Mouse (Mus musculus) liver, embryonic 16.5 days (tissue): ENCODE results near the gene Tmem138. TPM values are rescaled to one million over a fixed set of nuclear protein-coding genes. Genes with fewer than 3 reads are reported as not detected.
A peak's percentile ranks its signal among the peaks of the same experiment; 100 is the strongest.

Source experiments
- ATAC-seq: fragments of 200-750 bp; cut with Nextera tagmentation; 2 replicates; pipeline ENCODE4 v1.8.0; 2017; ENCODE audit warnings: low read depth, mild to moderate bottlenecking, moderate number of reproducible peaks, moderate library complexity
- H3K27ac ChIP-seq: fragments of 300-500 bp; sonication (generic); 2 replicates; pipeline ENCODE4 v1.5.1; 2014; ENCODE audit warnings: mild to moderate bottlenecking, low read length
- H3K27me3 ChIP-seq: fragments of 300-500 bp; sonication (generic); 2 replicates; pipeline ENCODE4 v1.6.1; 2014; ENCODE audit warnings: low read depth, low read length, mixed read lengths; ENCODE audit not compliant: control insufficient read depth, insufficient read depth
- H3K36me3 ChIP-seq: fragments of 300-500 bp; sonication (generic); 2 replicates; pipeline ENCODE4 v1.6.1; 2014; ENCODE audit warnings: mild to moderate bottlenecking; ENCODE audit not compliant: control insufficient read depth, insufficient read depth
- H3K4me1 ChIP-seq: fragments of 300-500 bp; sonication (generic); 2 replicates; pipeline ENCODE4 v1.6.1; 2014; ENCODE audit warnings: low read depth, low read length, mixed read lengths; ENCODE audit not compliant: control insufficient read depth
- H3K4me2 ChIP-seq: fragments of 300-500 bp; sonication (generic); 2 replicates; pipeline ENCODE4 v1.6.1; 2014; ENCODE audit warnings: low read depth, low read length, mixed read lengths
- H3K4me3 ChIP-seq: fragments of 300-500 bp; sonication (generic); 2 replicates; pipeline ENCODE4 v1.5.1; 2014; ENCODE audit warnings: low read depth, mild to moderate bottlenecking, low read length
- H3K9ac ChIP-seq: fragments of 300-500 bp; sonication (generic); 2 replicates; pipeline ENCODE4 v1.6.1; 2014; ENCODE audit warnings: low read depth, low read length
- H3K9me3 ChIP-seq: fragments of 300-500 bp; sonication (generic); replicated peaks from 2 replicates; pipeline ENCODE4 v1.6.1; 2016; ENCODE audit warnings: low read length; ENCODE audit not compliant: control insufficient read depth
- WGBS: fragments of 180-500 bp; shearing (Covaris S2); extraction: QIAGEN DNeasy Blood & Tissue Kit; methylation state at CpG from one replicate; pipeline ENCODE4 v1.1.7; 2014; ENCODE audit not compliant: insufficient replicate concordance; 5-methylcytosine and 5-hydroxymethylcytosine counted together
- polyA plus RNA-seq: library from polyadenylated mRNA; unstranded; fragments of >200 nt; fragmentation: Nextera tagmentation; extraction: Ambion mirVana; gene quantifications from 2 replicates; pipeline ENCODE4 v1.2.1, GENCODE M21; 2015

Gene Tmem138
- polyA plus RNA-seq, 1 experiment from 2014 or later: 10.5 TPM

DNA sequence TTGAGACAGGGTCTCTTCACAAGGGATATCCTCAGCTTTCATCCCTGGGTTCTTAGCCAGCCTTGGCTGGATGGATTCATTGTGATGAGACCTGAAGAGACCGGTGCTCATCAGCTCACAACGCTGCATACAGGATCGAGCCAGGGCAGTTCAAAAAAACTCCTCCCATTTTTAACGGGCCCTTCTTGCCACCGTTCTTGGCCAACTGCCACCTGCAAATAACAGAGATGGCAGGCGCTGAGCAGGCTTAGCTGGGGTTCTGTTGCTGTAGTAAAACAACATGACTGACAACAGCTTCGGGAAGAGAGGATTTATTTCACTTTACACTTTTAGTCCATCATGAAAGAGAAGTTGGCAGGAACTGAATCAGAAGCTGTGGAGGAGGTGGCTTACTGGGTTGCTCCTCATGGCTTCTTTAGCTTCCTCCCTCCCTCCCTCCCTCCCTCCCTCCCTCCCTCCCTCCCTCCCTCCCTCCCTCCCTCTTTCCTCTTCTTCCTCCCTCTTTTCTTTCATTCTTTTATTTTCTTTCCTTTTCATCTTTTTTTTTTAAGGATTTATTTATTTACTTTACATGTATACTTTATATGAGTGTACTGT lies 6.5 kb upstream of the Tmem138 start:
- Histone ChIP-seq H3K4me3 (no peak overlapping the region), H3K4me1 (peaks cover 12% of the 10 kb centered on the region), H3K27ac (no peak overlapping the region), H3K27me3 (no peaks in the 10 kb centered on the region), H3K9ac (no peak overlapping the region), H3K36me3 (peaks cover 8% of the 10 kb centered on the region; the same call in 1 of the 2 replicates), H3K9me3 (no peaks in the 10 kb centered on the region), H3K4me2 (no peak overlapping the region)
- 61% methylated on average over 7 of the region's 7 CpGs for whole genome bisulfite sequencing
- ATAC-seq: no peak

DNA sequence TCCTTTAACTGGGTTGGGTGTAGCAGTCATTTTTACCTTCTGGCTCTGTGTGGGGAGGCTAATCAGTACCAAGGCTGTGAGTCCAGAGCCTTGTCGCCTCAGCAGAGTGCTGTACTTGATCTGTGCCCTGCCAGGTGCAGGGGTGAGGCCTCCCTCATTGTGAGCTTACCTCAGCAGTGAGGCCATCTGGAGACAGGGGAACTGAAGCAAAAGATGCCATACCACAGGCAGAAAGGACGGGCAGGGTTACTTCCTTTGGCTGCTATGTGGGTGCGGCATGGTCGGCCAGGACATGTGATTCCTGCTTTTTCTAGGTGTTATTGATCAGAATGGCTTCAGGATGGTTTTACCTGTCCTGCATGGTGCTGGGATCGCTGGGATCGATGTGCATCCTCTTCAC lies 4.8 kb upstream of the Tmem138 start:
- Histone ChIP-seq H3K27me3 (no peaks in the 10 kb centered on the region), H3K9ac (no peak overlapping the region), H3K4me2 (no peak overlapping the region), H3K4me3 (no peak overlapping the region), H3K36me3 (no peaks in the 10 kb centered on the region), H3K4me1 (peaks cover 13% of the 10 kb centered on the region), H3K27ac (no peak overlapping the region), H3K9me3 (no peaks in the 10 kb centered on the region)
- 67% methylated on average over 6 of the region's 6 CpGs for WGBS
- ATAC-seq: no peak

- H3K4me1 ChIP-seq: peaks cover 17% of the 10 kb centered on the region
- no peaks in the 10 kb centered on the region for H3K27me3 ChIP-seq
- no peaks in the 10 kb centered on the region for H3K36me3 ChIP-seq
- no peak for ATAC-seq
- 45% methylated on average over 3 of the region's 3 CpGs for WGBS
- no peak overlapping the region for H3K27ac ChIP-seq
- no peak overlapping the region for H3K4me3 ChIP-seq
- H3K9ac ChIP-seq: no peak overlapping the region
- no peak overlapping the region for H3K4me2 ChIP-seq
- no peaks in the 10 kb centered on the region for H3K9me3 ChIP-seq
Observed at GRCm38 (mm10) chr19:10580761-10581160, 3.6 kb upstream of the Tmem138 start.

GRCm38 (mm10) chr19:10580102-10580501 lies 2.9 kb upstream of the Tmem138 start:
- no peaks in the 10 kb centered on the region for H3K9me3 ChIP-seq
- H3K27ac ChIP-seq: no peak overlapping the region
- 0 out of 2 replicates have a peak, but pooled peaks cover under 1% of the 10 kb centered on the region for H3K36me3 ChIP-seq
- ATAC-seq: no peak
- H3K27me3 ChIP-seq: no peaks in the 10 kb centered on the region
- H3K9ac ChIP-seq: no peak overlapping the region
- 54% methylated on average over 3 of the region's 3 CpGs for WGBS
- no peak overlapping the region for H3K4me2 ChIP-seq
- peaks cover 17% of the 10 kb centered on the region for H3K4me1 ChIP-seq
- no peak overlapping the region for H3K4me3 ChIP-seq

- no peaks in the 10 kb centered on the region for H3K27me3 ChIP-seq
- H3K4me1 ChIP-seq: no peaks in the 10 kb centered on the region
- no peak overlapping the region for H3K9ac ChIP-seq
- peaks cover 3% of the 10 kb centered on the region; the same call in 1 of the 2 replicates for H3K36me3 ChIP-seq
- H3K27ac ChIP-seq: no peak overlapping the region
- WGBS: 86% methylated on average over 6 of the region's 6 CpGs
- H3K4me3 ChIP-seq: no peak overlapping the region
- H3K4me2 ChIP-seq: no peak overlapping the region
- ATAC-seq: no peak
- H3K9me3 ChIP-seq: no peaks in the 10 kb centered on the region
Observed at GRCm38 (mm10) chr19:10569627-10570026, 7.5 kb downstream of the Tmem138 start.

DNA sequence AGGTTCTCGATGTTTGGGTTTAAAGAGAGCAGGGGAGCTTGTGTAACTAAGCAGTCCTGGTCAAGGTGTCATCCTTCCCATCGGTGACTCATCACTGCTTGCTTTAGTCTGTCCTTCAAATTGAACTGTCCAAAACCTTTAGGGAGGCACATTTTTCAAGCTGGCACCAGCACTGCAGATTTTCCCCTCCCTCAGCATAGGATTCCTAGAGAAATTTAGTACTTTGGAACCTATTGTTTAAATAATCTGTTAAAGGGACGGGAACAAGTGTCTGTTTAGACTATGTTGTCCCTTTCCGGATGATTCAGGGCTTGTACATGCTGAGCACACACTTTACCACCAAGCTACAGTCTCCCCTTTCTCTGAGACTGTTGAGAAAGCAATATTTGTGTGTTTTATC lies 11.9 kb downstream of the Tmem138 start:
- no peak overlapping the region for H3K4me2 ChIP-seq
- no peaks in the 10 kb centered on the region for H3K27me3 ChIP-seq
- no peak for ATAC-seq
- H3K4me1 ChIP-seq: no peaks in the 10 kb centered on the region
- no peak overlapping the region for H3K9ac ChIP-seq
- H3K36me3 ChIP-seq: no peaks in the 10 kb centered on the region
- H3K27ac ChIP-seq: peak overlapping the region; percentile 23; the same call in 1 of the 2 replicates
- 52% methylated on average over 4 of the region's 4 CpGs for WGBS
- no peaks in the 10 kb centered on the region for H3K9me3 ChIP-seq
- H3K4me3 ChIP-seq: no peak overlapping the region

DNA sequence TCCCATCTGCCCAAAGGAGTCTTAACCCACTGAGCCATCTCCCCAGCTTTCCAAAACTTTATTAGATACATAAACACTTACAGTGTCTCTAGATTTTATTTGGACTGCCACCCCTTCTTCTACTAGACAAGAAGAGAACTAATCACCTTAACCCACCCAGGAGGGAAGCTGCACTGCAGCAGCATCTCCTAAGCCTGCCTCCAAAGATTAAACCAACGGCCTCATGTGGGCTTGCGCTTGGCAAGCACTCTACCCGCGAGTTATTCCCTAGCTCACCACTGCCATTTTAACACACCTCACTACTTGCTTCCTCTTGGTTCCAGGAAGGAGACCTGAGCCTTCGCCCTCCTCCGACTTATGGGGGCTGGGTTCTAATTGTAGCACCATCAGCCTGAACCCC lies 12.9 kb downstream of the Tmem138 start:
- Histone ChIP-seq H3K27me3 (no peaks in the 10 kb centered on the region), H3K36me3 (no peaks in the 10 kb centered on the region), H3K4me2 (no peak overlapping the region), H3K27ac (no peak overlapping the region), H3K9ac (no peak overlapping the region), H3K9me3 (no peaks in the 10 kb centered on the region), H3K4me1 (no peaks in the 10 kb centered on the region), H3K4me3 (no peak overlapping the region)
- ATAC-seq: no peak
- WGBS: 55% methylated on average over 6 of the region's 6 CpGs

GRCm38 (mm10) chr19:10562351-10562750 lies 14.8 kb downstream of the Tmem138 start:
- Histone ChIP-seq H3K4me1 (no peaks in the 10 kb centered on the region), H3K9ac (no peak overlapping the region), H3K27ac (peak overlapping the region; percentile 7; the same call in 1 of the 2 replicates), H3K27me3 (no peaks in the 10 kb centered on the region), H3K9me3 (no peaks in the 10 kb centered on the region), H3K4me2 (no peak overlapping the region), H3K4me3 (no peak overlapping the region), H3K36me3 (no peaks in the 10 kb centered on the region)
- no peak for ATAC-seq
- WGBS: 52% methylated on average over 5 of the region's 5 CpGs

GRCm38 (mm10) chr19:10561558-10562314 lies 15.4 kb downstream of the Tmem138 start:
- Histone ChIP-seq H3K9ac (no peak overlapping the region), H3K27me3 (no peaks in the 10 kb centered on the region), H3K27ac (no peak overlapping the region), H3K4me3 (no peak overlapping the region), H3K36me3 (no peaks in the 10 kb centered on the region), H3K4me2 (no peak overlapping the region), H3K4me1 (no peaks in the 10 kb centered on the region; the same call in 1 of the 2 replicates), H3K9me3 (no peaks in the 10 kb centered on the region)
- ATAC-seq: no peak
- 36% methylated on average over 6 of the region's 6 CpGs for whole genome bisulfite sequencing
